Mouse (Mus musculus) T-helper 17 cell (primary cell): ENCODE measurements around the gene Brms1.
"Not testable (repeated sequence)": the region's sequence is repeated elsewhere in the genome, so short reads cannot be mapped to it uniquely, and the experiment has no call there.

Experiments used
- in situ Hi-C, 2 experiments: fragments of 300-600 bp; cut with MboI, MseI; formaldehyde crosslinking; loops; 1 replicate in 1 of 2; 2 replicates in 1 of 2; pipeline ENCODE4 v1.15.1; 2025; ENCODE audit warnings: high pct_unique_total_duplicates in 2 of 2

Gene Brms1

GRCm38 (mm10) chr19:5040862-5041523 is at the start of gene Brms1:
Brms1 (plus strand) TSS chr19:5041354.
- in situ Hi-C loops = no loop called here

DNA sequence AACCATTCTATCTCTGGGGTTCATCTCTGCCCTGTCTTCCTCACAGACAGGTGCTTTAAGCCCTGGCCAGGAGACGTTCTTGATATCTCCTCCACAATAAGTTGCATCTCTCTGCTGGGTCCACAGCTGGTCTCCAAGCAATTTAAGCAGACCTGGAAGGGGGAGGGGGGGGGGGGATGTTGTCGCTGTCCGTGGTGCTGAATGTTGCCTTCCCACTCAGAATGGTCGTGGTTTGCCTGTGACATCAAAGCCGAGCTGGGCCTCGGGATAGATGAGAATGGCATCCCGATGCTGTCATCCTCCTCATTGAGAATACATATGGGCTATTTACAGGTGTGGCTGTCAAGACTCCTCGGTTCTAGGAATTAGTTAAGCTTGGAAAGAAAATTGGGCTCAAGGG is 48.8 kb upstream of the Brms1 start:
- in situ Hi-C loops = no loop called here

DNA sequence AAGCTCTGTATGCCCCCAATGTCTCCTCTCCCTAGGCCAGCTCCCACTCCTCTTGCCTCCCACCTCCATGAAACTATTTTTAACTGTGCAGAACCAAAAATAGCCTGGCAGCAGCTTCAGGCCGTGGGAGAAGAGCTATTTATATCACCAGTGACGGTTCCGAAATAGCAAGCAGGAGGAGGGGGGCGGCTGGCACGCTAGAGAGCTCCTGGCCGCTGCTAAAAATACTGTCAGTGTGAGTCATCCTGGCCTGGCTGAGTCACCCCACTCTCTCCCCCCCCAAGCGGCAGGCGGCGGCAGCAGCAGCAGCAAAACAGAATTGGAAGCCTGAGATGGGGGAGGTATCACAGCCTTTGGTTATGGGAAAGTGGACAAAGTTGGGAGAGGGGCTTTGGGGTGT is 48.2 kb upstream of the Brms1 start:
- in situ Hi-C loops = no loop called here

- in situ Hi-C loops = no loop called here
Measured at GRCm38 (mm10) chr19:4994043-4994442, 47.1 kb upstream of the Brms1 start.

GRCm38 (mm10) chr19:4999445-5000140 is 41.6 kb upstream of the Brms1 start:
- in situ Hi-C loops = no loop called here

DNA sequence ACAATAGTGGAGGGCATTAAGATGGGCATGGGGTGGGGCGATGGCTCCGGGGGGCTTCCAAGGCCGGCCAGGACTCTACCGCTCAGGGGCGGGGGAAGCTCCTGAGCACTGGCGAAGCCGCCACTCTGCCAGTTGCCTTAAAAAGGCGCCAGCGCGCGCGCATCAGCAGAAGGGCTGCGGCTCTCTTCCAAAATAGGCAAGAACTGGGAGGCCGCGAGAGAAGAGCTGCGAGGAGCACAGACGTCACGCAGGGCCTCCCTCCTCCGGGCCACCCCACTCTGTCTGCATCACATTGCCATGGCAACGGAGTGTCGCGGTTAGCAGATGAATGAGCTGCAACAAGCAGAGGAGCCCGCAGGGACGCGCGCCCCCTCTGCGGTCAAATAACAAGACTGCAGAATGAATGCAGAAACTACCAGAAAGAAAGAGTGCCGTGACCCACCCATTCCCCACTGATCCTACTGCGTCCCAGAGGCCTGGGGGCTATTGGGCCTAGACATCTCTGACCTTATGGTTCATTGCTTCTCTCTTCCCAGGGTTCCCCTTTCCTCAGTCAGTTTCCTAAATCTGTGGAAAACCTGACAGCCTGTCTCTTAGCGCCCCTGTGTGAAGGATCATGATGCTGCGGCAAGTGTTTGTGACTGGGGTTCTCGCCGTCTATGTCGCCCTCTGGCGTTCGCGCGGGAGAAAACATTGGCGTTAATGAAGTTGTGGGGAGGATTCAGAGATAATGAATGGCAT is 39.3 kb upstream of the Brms1 start:
- in situ Hi-C loops = no loop called here

DNA sequence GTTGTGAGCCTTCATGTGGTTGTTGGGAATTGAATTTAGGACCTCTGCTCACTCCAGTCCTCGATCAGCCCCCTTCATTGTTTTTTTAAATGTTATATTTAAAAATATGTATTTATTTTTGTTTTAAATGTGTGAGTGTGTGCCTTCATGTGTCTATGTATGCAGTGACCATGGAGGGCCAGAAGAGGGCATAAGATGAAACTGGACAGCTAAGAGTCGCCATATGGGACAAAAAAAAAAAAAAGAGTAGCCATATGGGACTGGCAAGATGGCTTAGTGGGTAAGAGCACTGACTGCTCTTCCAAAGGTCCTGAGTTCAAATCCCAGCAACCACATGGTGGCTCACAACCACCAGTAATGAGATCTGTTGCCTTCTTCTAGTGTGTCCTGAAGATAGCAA is 37.5 kb upstream of the Brms1 start:
- in situ Hi-C loops = not testable (repeated sequence)

DNA sequence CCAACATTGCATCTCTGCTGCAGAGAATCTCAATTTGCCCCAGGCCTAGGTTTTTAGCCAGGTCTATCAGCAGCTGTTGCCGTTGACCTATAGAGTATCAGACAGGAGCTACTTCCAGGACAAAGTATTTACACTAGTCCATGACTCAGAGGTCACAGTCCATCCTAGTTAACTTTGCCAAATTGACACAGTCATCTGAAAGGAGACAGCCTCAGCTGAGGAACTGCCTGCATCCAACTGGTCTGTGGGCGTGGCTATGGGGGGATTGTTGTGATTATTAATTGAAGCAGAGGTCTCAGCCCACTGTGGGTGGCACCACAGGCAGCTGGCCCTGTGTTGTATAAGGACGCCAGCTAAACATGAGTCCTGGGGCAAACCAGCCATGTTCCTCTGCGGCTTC is 36.2 kb upstream of the Brms1 start:
- in situ Hi-C loops = no loop called here

DNA sequence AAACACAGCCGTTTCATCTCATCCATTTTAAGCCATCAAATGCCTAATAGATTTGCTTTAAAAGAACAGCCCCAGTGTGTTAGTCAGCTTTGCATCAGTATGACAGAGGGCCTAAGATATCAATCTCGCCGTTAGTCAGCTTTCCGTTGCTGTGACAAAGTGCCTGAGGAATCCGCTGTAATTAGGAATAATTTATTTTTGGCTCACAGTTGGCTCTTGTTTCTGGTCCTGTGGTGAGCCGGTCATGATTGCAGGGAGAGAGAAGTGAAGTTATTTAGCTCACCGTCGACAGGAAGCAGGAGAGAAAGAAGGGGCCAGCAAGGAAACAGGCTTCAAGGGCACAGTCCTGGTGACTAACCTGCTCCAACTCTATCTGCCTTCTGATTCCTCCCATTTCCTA is 28.0 kb upstream of the Brms1 start:
- in situ Hi-C loops = loop anchor here in 1 of 2 experiments (5.0 kb wide), 1 partner anchor 36 kb away; no protein-coding TSS in a partner anchor

- in situ Hi-C loops = loop anchor here in 1 of 2 experiments (5.0 kb wide), 1 partner anchor 38 kb away; no protein-coding TSS in a partner anchor
Measured at GRCm38 (mm10) chr19:5014961-5015398, 26.2 kb upstream of the Brms1 start.

DNA sequence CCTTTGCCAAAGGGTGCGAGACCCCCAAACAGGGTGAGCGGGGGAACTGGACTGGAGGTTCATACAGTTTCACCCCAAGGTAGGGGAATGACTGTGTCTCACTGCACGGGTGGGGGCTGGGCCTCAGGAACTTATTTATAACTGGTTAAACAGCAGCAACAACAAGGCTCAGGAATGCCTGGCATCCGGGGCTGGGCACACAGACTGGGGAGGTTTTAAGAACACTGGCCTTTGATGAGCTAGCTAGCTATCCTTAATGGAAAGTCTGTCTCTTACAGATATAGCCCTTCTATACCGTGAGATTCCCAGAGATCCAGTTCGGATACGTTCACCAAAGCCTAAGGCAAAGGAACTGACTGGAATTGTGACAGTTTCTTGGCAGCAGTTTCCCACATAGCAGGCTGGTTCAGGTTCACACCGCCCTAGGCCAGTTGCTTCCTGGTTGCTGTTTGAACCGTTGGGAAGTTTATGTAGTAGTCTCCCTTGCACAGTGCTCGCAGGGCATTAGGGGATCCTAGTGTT is 24.9 kb upstream of the Brms1 start:
- in situ Hi-C loops = no loop called here

DNA sequence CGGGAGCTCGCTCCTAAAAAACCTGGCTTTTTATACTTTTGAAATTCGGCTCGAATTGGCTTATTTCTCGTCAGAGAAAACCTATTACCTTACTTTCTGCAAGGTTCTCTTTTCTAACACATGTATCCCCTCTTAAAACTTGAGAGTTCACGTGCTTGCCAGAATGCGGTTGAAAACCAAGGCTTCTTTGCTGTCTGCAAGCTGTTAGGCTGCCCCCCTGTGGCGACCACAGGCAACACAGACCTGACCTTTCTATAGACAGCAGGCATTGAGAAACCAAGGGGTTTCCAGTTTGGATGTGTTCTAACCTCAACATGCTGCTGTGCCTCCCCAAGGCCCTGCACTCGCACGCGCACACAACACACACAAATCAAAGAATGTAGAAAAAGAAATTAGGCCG is 24.4 kb upstream of the Brms1 start:
- in situ Hi-C loops = no loop called here

- in situ Hi-C loops = no loop called here
Measured at GRCm38 (mm10) chr19:5017611-5018010, 23.5 kb upstream of the Brms1 start.

DNA sequence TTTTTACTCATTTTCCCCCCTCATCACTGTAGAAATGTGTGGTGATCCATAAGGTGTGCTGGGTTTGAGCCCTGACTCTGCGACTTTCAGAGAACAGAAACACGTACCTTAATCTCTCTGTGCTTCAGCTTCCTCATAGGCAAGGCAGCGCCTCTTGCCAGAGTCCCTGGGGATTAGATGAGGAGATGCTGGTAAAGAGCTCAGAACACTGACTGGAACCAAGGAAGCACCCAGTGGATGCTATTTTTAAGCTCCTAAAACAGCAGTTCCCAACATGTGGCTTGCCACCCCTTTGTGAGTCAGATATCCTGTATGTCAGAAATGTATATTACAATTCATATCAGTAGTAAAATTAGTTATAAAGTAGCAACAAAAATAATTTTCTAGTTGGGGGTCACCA is 23.0 kb upstream of the Brms1 start:
- in situ Hi-C loops = no loop called here

DNA sequence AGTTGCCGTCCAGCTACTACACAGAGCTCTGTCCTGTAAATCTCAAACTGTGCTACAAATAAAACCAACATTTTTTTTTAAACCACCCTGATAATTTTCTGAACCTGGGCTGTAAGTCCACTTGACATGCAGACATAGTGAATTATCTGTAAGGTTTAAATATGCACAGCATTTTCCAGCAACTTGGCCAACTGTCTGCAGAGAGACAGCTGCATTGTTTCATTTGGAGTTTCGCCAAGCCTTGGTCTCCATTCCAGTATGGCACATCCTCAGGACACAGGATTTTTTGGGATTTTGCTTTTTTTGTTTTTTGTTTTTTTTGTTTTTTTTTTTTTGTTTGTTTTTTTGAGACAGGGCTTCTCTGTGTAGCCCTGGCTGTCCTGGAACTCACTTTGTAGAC is 19.7 kb upstream of the Brms1 start:
- in situ Hi-C loops = loop anchor here in 1 of 2 experiments (10.0 kb wide), 1 partner anchor 1803 kb away; no protein-coding TSS in a partner anchor

- in situ Hi-C loops = loop anchor here in 1 of 2 experiments (10.0 kb wide), 1 partner anchor 1801 kb away; no protein-coding TSS in a partner anchor
Measured at GRCm38 (mm10) chr19:5023621-5024479, 17.3 kb upstream of the Brms1 start, which contains the start of gene Slc29a2. Slc29a2 (plus strand) TSS chr19:5023860.

DNA sequence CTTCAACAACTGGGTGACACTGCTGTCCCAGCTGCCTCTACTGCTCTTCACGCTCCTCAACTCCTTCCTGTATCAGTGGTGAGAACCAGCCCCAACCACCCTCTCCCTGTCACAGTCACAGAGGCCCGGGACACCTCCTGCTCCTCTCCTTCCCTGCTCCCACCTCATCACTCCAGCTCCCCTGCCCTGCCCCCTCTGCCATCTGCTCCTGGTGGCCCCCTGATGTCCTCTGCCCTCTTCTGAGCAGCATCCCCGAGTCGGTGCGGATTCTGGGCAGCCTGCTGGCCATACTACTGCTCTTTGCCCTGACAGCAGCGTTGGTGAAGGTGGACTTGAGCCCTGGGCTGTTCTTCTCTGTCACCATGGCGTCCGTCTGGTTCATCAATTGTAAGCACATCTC is 15.0 kb upstream of the Brms1 start:
- in situ Hi-C loops = loop anchor here in 1 of 2 experiments (10.0 kb wide), 1 partner anchor 1799 kb away; no protein-coding TSS in a partner anchor

GRCm38 (mm10) chr19:5032686-5033085 is 8.5 kb upstream of the Brms1 start:
- in situ Hi-C loops = no loop called here

GRCm38 (mm10) chr19:5036577-5036976 is 4.6 kb upstream of the Brms1 start:
- in situ Hi-C loops = no loop called here

DNA sequence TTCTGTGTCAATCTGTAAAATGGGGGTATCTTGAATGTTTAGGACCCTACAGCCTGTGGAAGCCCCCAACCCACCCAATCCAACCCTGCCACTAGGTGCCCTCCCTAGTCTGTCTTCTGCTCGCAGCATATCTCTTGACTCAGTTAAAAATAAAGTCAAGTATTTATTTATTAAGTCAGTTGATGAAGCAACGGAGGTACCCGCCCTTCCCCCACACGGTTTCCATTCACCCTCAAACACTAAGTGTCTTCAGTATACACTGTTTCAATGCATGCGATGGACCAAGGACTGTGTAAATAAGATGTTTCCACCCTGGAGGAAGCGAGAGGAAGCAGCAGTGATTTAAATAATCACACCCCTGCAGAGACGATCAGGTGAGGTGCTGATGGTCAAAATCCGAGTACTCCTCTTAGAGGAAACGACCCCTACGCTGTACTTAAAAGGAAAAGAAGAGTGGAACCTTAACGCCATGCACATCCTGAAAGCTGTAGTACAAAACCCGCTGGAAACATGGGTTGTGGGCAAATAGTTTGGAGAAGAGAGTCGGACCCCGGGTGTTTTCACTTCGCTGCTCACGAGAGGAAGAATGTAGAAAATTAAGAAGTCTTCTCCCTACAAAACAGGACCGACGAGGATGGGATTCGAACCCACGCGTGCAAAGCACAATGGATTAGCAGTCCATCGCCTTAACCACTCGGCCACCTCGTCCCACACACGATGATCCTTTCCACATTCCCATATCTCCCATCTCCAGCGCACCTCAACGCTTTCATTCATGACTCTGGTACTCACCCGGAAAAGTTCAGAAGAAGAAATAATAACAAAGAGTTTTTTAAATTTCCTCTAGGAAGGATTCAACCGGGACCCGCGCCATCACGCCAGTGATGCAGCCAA is 3.2 kb upstream of the Brms1 start:
- in situ Hi-C loops = no loop called here
